Mouse (Mus musculus) brain, embryonic 14.5 days (tissue): ENCODE data around the gene Ppp1r8.

Experiments used
- CTCF ChIP-seq: fragments of 200-500 bp; IDR thresholded peaks from 2 replicates; pipeline ENCODE4 v1.5.1; 2012; ENCODE audit warnings: inconsistent platforms, mild to moderate bottlenecking, moderate library complexity, borderline replicate concordance; ENCODE audit not compliant: insufficient read depth, insufficient read length; ENCODE audit errors: extremely low read depth
- POLR2A ChIP-seq: fragments of 200-500 bp; IDR thresholded peaks from 2 replicates; pipeline ENCODE4 v1.6.1; 2012; ENCODE audit warnings: mild to moderate bottlenecking, inconsistent platforms, borderline replicate concordance; ENCODE audit not compliant: poor library complexity, insufficient read depth, insufficient read length, severe bottlenecking; ENCODE audit errors: extremely low read depth

DNA sequence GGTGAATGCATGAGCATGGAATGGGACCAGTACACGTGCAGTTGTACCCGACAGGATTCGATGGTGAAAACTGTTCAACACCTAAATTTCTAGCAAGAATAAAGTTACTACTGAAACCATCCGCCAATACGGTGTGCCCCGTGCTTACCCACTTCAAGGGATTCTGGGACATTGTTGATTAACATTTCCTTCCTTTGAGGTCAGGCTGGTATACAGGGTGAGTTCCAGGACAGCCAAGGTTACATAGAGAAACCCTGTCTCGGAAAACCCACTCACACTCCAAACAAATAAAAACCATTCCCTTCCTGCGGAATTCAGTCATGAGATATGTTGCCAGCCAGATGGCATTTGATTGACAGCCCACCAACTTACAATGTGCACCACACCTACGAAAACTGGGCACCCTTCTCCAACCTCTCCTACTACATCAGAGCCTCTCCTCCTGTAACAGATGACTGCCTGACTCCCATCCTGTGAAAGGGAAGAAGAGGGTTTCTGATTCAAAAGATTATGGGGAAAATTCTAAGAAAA is 41.9 kb upstream of the Ppp1r8 start:
- no peak for TF ChIP-seq POLR2A
- TF ChIP-seq CTCF = no peak
